Mouse (Mus musculus) skeletal muscle tissue, postnatal 0 days (tissue): ENCODE measurements around the gene Prpf38a. TPM values are rescaled to one million over a fixed set of nuclear protein-coding genes. Genes with fewer than 3 reads are reported as not detected.

Experiments used
- polyA plus RNA-seq: library from polyadenylated mRNA; unstranded; fragments of >200 nt; fragmentation: Nextera tagmentation; extraction: Ambion mirVana; gene quantifications from 2 replicates; pipeline ENCODE4 v1.2.1, GENCODE M21; 2015

Prpf38a gene
- polyA plus RNA-seq: 36.2 and 40.7 TPM in 2 replicates

GRCm38 (mm10) chr4:108578840-108579742 is at the start of gene Prpf38a, which contains the start of gene Orc1:
Gene Prpf38a (minus strand): TSS chr4:108579336.
Gene Orc1 (plus strand): TSS chr4:108579423.

GRCm38 (mm10) chr4:108619587-108620341 is 40.6 kb upstream of the Prpf38a start, which contains the start of gene Cc2d1b:
Gene Cc2d1b (plus strand): TSS chr4:108619940.

Other genes starting within 250 kb of the Prpf38a start
- not detected in 2 replicates for gene Shisal2a, start 196.0 kb downstream of the Prpf38a start, polyA plus RNA-seq
- gene Gpx7, start 172.4 kb downstream of the Prpf38a start, polyA plus RNA-seq: 59.9 and 78.1 TPM in 2 replicates
- 27.3 and 34.1 TPM in 2 replicates for gene Tut4, start 119.9 kb downstream of the Prpf38a start, polyA plus RNA-seq
- 0.90 and 1.6 TPM in 2 replicates for gene Orc1, start 87 bp upstream of the Prpf38a start, polyA plus RNA-seq
- 15.4 and 16.6 TPM in 2 replicates for gene Cc2d1b, start 40.6 kb upstream of the Prpf38a start, polyA plus RNA-seq
- 1.2 and 1.9 TPM in 2 replicates for gene 3110021N24Rik, start 140.3 kb upstream of the Prpf38a start, polyA plus RNA-seq
- gene Zfyve9, start 201.5 kb upstream of the Prpf38a start, polyA plus RNA-seq: 3.0 and 3.1 TPM in 2 replicates